Mouse (Mus musculus): ENCODE results near the gene Sae1.

Sae1 gene

DNA sequence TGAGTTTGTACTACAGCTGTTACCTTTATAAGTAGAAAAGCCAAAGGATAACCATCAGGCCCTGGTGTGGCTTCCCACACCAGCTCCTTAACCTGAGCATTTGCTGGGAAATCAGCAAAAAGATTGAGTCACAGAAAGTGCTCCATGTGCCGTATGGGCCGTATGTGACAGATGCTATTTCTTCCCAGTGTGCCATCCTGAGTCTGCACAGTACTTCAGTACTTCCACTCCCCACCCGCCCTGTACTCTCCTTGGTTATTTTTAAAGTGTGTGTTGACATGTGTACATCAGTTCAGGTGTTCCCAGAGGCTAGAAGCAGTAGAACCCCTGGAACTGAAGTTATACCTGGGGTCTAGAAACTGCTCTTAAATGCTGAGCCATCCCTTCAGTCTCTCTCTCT lies 19.4 kb upstream of the Sae1 start:
- TF ChIP-seq GATA4 (IDR thresholded peaks at IDR 0.05; ENCODE audit: insufficient replicate concordance, low read length) = no peak

GRCm38 (mm10) chr7:16405516-16406351 lies 18.1 kb upstream of the Sae1 start:
- TF ChIP-seq GATA4 (IDR thresholded peaks at IDR 0.05; ENCODE audit: insufficient replicate concordance, low read length) = peak; percentile 37; the same call in 1 of the 2 replicates

DNA sequence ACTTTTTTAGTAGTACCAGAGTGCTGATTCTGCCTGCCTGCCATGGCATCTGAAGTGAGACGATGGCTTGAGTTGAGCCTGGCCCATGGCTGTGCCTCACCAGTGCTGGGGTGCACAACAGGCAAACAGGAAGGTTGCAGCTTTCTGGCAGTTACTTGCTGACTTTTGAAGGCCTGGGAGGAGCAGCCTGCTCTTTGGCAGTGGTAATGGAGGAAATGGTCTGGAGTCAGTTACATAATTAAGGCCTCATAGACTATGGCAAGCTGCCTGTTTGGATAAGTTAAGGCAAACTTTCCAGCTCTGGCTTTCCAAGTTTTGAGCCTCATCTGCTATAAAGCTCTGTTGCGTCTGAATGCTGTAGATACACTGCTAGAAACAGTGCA lies 17.5 kb upstream of the Sae1 start:
- no peak; the same call in 1 of the 2 replicates for TF ChIP-seq GATA4 (IDR thresholded peaks at IDR 0.05; ENCODE audit: insufficient replicate concordance, low read length)

DNA sequence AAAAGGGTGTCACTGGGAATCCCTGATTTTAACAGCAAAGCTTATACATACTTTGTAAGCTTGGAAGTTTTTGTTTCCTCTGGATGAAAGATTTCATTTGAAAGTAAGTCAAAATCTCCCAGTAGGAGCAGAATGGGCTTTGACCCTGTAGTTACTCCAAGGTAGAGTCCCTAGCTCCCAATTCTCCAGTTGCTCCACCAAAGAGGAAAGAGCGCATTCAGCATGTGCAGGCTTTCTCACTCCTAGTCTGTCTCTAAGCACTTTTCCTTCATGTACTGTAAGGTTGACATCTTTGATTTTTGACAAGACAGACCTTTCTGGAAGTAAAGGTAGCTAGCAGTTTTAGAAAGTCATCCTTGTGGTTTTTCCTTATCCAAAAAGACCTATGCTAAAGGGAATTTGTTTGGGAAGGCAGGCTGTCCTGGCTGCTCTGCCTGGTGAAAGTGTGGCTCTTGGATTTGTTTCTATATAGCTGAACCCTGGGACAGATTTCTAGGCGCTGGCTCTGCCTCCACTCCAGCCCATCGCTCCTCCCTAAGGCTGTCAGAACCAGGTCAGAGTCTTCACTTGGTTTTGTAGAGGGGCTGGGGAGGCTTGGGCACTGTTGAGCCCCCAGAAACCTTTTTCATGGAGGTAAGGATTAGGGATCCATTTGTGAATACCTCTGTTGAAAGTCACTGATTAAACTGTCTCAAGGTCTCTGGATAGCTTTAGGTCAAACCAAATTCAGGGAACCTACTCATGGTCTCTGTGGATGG lies 16.9 kb upstream of the Sae1 start:
- TF ChIP-seq GATA4 (IDR thresholded peaks at IDR 0.05; ENCODE audit: insufficient replicate concordance, low read length) = no peak

- no peak for TF ChIP-seq GATA4 (IDR thresholded peaks at IDR 0.05; ENCODE audit: insufficient replicate concordance, low read length)
These were observed 15.7 kb upstream of the Sae1 start for GRCm38 (mm10) chr7:16402968-16403948.

GRCm38 (mm10) chr7:16402449-16402848 lies 14.8 kb upstream of the Sae1 start:
- no peak for TF ChIP-seq GATA4 (IDR thresholded peaks at IDR 0.05; ENCODE audit: insufficient replicate concordance, low read length)

DNA sequence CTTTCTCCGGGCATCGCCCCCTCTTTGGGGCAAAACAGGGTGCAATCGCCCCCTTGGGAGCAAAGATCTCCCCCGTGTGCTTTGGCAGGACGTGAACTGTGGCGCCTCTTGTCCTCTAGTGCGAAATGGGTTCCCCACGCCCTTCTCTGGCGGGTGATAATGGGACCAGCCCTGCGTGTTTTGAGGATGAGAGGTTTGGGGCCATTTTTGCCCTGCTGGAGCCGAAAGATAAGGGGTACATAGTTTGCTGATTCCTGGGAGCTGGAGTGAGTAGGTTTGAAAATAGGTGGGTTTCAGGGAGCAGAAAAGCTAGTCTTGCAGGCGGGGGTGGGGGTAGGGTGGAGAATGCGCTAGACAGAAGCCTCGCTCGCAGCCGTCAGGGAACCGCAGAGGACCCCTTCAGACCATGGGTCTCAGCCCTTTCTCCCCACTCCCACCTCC lies 14.4 kb upstream of the Sae1 start:
- TF ChIP-seq GATA4 (IDR thresholded peaks at IDR 0.05; ENCODE audit: insufficient replicate concordance, low read length) = no peak

DNA sequence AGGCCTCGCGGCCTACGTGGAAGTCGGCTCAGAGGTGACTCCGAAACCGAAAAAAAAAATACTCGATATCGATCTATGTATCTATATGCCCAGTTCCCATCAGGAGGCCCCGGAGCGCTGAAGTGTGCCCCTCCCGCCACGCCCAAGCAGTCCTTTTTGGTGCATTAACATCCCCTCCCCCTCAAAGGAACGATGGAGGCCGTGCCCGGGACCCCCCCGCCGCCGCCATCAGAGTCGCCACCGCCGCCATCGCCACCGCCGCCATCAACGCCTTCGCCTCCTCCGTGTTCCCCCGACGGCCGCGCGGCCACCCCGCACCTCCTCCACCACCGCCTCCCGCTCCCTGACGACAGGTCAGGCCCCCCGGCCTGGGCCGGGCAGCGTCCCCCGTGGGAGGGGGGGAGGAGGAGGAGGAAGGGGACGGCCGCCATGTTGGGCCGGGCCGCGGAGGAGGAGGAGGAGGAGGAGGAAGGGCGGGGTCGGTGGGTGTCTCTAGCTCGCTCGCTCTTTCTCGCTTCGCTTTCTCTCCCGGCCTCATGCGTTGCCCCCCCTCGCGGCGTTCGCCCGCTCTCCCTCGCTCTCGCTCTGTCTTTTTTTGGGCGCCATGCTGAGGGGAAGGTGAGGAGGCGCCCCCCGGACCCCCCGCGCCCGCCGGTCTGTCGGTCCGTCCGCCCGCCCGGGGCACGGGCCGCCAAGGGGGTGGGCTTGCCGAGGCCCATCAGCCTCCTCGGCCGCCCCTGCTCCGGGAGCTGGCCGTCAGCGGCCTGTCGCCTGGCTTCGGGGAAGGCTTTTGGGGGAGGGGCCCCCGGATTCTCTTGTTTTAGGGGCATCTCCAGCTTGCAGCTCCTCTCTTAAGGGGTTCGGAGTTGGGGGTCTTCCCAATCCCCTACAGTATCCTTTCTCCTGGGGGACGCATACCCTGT lies 13.3 kb upstream of the Sae1 start, which contains the start of gene Zc3h4:
Gene Zc3h4, plus strand, starts transcription at position 222 of the 923 bp plus-strand sequence.
- no peak for TF ChIP-seq GATA4 (IDR thresholded peaks at IDR 0.05; ENCODE audit: insufficient replicate concordance, low read length)

GRCm38 (mm10) chr7:16399820-16400688 lies 12.4 kb upstream of the Sae1 start:
- no peak for TF ChIP-seq GATA4 (IDR thresholded peaks at IDR 0.05; ENCODE audit: insufficient replicate concordance, low read length)

DNA sequence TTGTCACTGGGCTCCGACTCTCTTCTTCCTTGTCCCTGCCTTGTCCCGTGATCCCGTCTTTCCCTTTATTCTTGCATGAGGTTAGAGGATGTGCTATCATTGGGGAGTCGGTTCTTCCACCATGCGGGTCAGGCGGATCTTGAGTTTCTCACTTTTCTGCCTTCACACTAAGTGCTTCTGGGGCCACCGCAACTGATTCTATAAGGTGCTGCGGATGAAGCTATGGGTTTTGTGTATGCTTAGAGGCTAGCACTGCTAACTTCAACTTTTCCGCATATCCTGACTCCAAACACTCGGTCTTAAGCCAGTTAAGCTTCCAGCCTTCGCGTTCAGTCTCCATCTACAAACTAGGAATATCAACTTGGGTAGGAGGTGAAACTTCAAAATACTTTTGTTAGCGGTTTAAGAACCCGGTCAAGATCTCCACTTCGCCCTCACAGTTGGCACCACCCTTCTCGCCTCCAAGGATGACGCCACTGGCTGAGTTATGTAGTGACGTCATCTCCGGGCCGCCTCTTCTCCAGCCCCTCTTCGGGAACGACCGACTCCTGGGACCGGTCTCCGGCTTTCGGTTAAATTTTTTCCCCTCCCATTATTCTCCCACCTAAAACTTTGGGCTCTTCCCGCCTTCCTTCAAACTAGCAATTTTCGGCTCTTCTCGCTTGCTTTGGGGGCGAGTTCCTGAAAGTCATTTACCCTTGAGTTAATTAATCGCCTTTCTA lies 11.7 kb upstream of the Sae1 start:
- TF ChIP-seq GATA4 (IDR thresholded peaks at IDR 0.05; ENCODE audit: insufficient replicate concordance, low read length) = no peak

DNA sequence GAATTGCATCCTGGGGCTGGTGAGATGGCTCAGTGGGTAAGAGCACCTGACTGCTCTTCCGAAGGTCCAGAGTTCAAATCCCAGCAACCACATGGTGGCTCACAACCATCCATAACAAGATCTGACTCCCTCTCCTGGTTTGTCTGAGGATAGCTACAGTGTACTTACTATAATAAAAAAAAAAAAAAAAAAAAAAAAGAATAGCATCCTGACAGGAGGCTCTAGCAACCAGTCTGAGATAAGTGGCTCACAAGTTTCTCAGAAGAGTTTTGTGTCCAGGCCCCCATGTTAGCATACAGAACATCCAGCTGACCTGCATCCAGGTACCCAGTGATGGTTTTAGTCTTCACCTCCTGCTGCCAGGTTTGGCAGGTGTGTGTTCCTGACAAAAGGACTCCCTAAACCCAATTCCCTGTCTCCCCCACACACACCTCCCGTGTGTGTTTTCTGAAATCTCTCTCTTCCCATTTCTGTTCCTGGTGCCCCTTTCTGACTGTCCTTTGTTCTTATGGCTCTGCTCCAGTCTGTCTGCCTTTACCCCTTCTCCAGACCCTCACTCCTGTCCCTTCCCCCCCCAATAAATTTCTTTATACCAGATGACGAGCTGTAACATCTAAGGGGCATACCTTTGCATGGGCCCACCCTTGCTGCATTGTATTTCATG lies 10.9 kb upstream of the Sae1 start:
- no peak for TF ChIP-seq GATA4 (IDR thresholded peaks at IDR 0.05; ENCODE audit: insufficient replicate concordance, low read length)

- peak; percentile 85 for TF ChIP-seq GATA4 (IDR thresholded peaks at IDR 0.05; ENCODE audit: insufficient replicate concordance, low read length)
These were observed 9.9 kb upstream of the Sae1 start for GRCm38 (mm10) chr7:16397465-16397864.

Data from liver, adult (tissue).